24 mouse cellular contexts compared by ENCODE assay signal in genomic region chr5:65653786-65654185, GRCm38 (mm10). TPM values are rescaled to one million over a fixed set of nuclear protein-coding genes. Genes with fewer than 3 reads are reported as not detected.
A peak's percentile ranks its signal among the peaks of the same experiment; 100 is the strongest.
DNase-seq lines count a peak whose midpoint lies in the region; ATAC-seq lines count a peak whose summit lies in the region.
"Had no signal": no experiment of that assay in that cellular context is flagged by ENCODE, and none has a peak within 500 bp of the region (broad histone marks: within the 10 kb centered on the region; RNA-seq: fewer than 3 reads in every experiment).

No protein-coding gene starts in this region.

- DNase-seq in thymus, postnatal 0 days (ENCODE audit: low spot score): peak; percentile 35
- DNase-seq in thymus, postnatal 4 days: no peak
- DNase-seq in CD4-positive helper T cell, adult 2 months (ENCODE audit: low read depth, low spot score): peak; percentile 75
- DNase-seq in T-cell, adult 2 months (ENCODE audit: low spot score): peak; percentile 58
- peak; percentile 19 for DNase-seq in thymus, postnatal 25 days
- DNase-seq in urinary bladder, postnatal 36 days (ENCODE audit: low spot score in 2 of 2): no peak
- DNase-seq: adrenal gland, adult 2 months; adrenal gland, postnatal 25 days; cerebellum, adult 11-12 months; cerebellum, adult 8-10 months; cerebellum, postnatal 10 days; cerebellum, postnatal 36 days; embryo, embryonic 11 days; forebrain, postnatal 0 days; gastrocnemius, postnatal 25 days; heart, adult 2 months; heart, postnatal 14 days; heart, postnatal 4 days had no signal

- no peak for ATAC-seq in frontal cortex, adult (ENCODE audit: low TSS enrichment)
- ATAC-seq: forebrain, embryonic 13.5 days; forebrain, postnatal 0 days; hindbrain, postnatal 0 days; inflammation-experienced regulatory T-cells, adult 6 months; intestine, embryonic 16.5 days; Patski had no signal

RNA-seq across cellular contexts. Expression of gene Pds5a, which starts 44.3 kb away (rescaled TPM):
- 59.6 and 66.5 TPM in 2 replicates for polyA plus RNA-seq in thymus, postnatal 0 days (2015; fragmentation: Nextera tagmentation; extraction: Ambion mirVana)

Comparison
In these comparisons a context has a peak if more than half of its experiments do, and no peak if none do; other contexts are left out.
1. DNase-seq: peak in thymus, postnatal 0 days (single experiment), CD4-positive helper T cell, adult 2 months (single experiment), T-cell, adult 2 months (single experiment) and thymus, postnatal 25 days (single experiment); none in thymus, postnatal 4 days (single experiment) and urinary bladder, postnatal 36 days (0 of 2).